Mouse (Mus musculus) right cerebral cortex, postnatal 25 days (tissue): ENCODE results near the gene Stac2.

Experiments
- DNase-seq: peaks from one replicate; pipeline ENCODE4 v3.0.0; 2022

The Stac2 gene

DNA sequence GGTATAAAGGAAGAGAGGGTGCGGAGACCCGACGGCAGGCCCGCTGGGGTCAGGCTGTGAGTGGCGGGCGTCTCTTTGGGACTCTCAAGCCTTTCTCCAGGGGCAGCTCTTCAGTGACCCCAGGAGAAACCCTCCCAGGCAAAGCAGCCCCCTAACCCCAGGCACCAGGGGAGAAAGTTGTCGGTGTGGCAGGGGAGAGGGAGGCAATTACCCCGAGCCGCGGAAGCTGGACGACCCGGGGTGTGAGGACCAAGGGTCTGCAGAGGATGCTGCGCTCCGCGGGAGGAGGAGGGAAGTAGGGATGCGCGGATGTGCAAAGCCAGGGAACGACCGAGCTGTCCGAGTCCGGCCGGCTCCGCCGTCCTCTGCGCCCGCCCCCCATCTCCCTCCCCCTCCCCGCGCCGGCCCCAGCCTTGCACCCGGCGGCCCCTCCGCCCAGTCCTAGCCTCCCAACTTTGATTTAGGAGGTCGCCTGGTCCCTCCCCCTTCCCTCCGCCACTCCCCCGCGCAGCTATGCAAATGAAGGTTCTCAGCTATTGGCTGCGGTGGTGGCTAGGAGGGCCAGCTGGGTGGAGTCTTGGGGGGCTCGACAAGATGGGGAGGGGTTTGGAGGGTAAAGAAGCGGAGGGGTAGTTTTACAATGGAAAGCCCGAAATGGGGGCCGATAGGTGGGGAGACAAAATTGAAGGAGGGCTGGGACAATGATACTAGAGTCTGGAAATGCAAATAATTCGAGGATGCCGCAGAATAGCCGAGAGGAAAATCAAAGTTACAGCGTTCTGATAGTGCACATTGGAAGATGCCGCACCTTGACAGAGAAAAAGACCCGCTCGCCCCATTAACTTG is at the start of gene Stac2:
Gene Stac2 (minus strand): TSS at position 474 of the 846 bp plus-strand sequence.
- peak; percentile 70 for DNase-seq

DNA sequence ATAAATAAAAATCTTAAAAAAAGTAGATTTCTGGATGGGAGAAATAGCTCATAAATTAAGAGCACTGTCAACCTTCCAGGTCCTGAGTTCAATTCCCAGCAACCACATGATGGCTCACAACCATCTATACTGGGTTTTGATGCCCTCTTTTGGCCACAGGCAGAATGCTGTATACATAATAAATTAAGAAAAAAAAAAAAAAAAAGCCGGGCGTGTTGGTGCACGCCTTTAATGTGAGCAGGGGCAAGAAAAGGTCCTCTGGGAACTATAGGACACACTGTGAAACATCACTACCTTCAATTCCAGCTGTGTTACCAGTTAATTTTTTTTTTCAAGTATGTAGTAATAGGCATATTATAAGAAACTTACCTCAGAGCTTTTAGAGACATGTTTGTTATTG is 48.1 kb upstream of the Stac2 start:
- no peak for DNase-seq

DNA sequence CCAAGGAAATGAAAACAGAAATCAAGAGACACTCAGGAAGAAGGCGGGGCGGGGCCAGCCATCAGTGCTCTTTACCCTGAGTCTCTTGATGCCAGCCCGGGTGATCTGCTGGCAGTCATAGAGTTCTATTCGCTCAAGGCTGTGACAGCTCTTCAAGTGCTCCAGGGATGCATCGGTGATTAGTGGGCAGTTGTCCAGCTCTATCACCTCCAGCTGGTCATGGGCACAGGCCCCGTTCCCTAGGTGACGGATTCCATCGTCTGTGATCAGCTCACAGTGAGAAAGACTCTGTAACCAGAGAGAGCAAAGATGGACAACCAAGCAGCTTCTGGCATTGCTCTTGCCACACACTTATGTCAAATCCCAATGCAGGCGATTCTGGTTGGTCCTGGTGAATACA is 37.3 kb upstream of the Stac2 start:
- DNase-seq, result no peak

DNA sequence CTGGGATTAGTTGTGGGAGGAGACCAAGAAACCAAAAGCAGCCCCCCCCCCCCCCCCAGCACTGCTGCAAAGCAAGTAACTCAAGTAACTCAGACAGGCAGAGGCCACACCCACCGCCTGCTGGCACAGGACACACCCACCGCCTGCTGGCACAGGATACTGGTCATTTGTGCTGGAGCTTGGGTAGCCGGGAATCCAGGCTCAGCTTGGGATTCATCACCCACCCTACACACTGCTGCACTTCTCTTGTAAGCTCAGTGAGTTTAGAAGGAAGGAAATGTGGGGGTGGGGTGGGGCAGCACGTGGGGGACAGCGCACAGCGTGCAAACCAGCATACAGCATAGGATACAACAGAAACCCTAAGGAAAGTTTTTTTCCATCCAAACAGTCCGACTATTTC is 35.0 kb upstream of the Stac2 start:
- peak; percentile 21 for DNase-seq

DNA sequence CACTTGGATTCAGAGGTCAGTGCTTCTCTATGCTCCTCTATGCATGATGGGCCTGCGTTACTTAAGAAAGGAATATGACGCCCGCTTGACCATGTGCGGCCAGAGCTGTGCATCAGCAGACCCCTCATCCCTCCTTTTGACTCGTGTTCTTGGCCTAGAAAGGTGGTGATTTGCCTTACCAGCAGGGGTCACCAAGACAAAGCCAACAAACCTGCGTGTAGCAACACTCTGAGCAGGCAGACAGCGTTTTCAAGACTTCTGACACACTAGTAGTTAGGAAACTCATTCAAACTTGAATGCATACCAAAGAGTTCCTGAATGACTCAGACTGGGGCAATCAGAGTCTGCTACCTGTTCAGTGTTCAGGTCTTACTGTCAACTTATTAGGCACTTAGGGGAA is 33.3 kb upstream of the Stac2 start:
- DNase-seq, result no peak

DNA sequence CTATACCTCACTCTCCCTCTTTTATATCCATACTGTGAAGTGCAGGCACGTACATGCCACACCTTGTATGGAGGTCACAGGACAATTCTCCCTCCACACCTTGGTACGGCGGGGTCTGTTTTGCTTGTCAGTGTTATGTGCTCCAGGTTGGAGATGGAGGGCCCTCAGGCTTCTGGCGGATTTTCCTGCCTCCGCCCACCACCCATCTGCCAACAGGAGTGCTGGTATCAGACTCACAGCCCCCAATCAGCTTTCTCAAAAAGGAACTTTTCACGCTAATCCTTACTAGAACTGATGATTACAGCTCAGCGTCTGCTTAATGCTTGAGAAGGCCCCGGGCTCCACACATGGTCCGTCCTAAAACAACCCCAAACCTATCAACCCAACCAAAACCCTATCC is 32.9 kb upstream of the Stac2 start:
- DNase-seq, result peak; percentile 26

DNA sequence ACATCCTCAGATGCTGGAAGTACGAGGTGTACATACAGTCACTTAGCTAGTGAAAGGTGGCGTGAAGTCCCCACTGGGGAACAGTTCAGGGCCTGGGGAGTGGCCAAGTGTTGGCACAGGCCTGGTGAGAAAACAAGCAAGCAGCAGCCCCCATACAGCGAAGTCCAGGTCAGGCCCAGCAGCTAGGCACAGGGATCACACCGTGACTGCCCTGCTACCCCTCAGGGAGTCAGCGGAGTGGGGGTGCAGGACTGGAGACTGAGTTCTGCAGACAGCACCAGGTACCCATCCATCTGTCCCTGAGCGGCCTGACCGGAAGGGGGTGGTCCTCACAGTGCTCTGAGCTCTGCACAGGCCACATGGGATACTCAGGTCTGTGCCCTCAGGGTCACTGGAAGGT is 29.5 kb upstream of the Stac2 start:
- DNase-seq, result no peak

DNA sequence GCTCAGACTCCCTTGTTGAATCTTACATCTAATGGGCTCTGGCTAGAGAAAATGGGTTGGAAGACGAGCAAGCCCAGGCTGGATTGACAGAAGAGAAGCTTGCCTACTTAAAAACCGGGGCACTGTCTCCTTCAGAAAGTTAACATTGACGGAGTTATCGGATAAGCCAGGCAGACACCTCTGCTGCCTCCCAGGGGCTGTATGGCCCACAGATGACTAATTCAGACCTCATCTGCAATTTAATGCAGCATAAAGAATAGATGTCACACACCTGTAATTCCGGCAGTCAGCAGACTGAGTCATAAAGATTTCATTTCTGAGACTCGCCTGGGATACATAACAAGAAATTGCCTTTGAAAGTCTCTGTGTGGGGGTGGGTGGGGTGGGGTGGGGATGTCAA is 27.2 kb upstream of the Stac2 start:
- no peak for DNase-seq

DNA sequence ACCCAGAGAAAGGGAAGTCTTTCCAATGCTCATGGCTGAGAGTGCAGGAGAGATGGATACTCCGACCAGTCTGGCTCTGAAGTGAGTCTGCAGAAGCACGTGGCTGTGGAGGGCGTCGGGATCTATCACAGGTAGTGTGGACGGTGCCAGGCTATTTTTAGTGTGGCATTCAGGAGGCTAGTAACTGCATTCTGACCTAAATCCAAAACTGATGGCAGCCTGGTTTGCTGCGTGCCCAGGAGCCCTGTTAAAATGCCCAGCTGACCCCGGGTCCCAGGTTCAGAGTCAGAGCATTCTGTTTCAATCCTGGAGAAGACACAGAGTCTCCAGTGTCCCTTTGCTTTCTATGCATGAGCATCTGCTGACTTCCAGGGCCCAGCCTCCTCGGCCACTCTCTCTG is 23.8 kb upstream of the Stac2 start:
- DNase-seq, result no peak

DNA sequence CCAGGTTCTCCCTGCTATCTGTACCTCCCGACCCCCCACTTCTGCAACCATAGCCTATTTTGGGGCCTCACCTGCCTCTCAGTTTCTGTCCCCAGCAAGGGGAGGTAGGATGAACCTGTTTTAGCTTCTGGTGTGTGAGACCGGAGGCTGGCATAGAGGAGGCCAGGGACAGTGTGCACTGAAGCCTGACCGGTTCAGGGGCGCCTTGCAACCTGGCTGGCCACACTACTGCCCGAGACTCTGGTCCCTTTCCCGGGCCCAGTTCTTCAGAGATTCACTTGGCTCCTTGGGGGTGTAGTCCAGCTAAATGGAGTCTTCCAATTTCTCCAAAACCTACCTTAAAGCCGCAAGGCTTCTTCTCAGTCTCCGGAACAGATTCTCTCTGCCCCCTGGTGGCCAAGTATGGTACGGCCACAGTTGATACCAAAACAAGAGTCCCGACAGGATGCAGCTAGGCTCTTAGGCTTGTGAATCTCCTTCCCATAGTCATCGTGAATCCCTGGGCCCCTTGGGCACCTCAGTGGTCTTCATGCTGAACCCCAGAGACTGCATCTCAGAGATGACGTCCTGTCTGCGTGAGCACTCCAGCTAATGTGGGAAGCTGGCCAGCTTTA is 22.0 kb upstream of the Stac2 start:
- DNase-seq, result peak; percentile 85

DNA sequence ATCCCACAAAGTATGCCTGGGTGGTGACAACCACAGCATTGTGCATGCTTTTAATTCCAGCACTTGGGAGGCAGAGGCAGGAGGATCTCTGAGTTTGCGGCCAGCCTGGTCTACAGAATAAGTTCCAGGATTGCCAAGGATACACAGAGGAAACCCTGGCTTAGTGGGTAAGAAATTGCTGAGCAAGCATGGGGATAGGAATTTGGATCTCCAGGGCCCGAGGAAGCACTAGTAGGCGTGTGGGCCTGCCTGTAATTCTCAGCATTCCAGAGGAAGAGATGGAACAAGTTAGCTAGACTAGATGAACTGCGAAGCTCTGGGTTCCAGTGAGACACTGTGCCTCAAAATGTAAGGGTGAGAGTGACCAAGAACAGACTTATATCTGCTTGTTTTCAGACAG is 20.2 kb upstream of the Stac2 start:
- no peak for DNase-seq

DNA sequence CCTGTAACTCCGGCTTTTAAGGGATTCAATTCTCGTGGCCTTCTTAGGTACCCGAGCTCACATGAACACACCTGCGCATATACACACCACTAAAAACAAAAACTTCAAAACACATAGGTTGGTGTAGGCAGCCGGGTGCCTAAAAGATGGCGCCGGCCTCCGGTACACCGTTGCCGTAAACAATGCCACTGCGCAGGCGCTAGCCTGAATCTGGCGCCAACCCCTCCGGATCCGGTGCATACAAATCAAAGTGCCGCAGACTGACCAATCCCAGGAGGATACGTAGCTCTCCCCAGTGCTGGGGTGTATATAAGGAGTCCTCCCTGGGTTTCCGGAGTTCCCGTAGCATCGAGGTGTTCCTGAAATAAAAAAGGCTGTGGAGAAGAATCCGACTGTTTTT is 14.0 kb upstream of the Stac2 start:
- DNase-seq, result no peak

DNA sequence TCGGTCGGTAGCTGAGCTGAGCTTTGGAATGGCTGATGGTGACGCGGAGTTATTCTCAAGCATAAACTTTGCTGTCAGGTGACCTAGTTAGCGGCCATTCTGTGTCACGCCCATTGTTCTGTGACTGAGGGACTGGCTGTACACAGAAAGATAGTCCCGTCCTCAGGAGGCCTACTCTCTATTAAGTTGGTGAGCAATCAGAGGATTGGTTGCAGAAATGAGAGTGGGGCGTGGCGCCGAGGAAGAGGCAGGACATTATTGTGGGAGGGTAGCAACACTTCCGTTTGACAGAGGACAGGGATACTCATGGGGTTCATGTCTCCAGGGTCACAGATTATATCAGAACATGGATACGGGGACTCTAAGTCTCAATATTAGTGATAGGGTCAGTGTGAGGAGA is 12.9 kb upstream of the Stac2 start:
- DNase-seq, result no peak

DNA sequence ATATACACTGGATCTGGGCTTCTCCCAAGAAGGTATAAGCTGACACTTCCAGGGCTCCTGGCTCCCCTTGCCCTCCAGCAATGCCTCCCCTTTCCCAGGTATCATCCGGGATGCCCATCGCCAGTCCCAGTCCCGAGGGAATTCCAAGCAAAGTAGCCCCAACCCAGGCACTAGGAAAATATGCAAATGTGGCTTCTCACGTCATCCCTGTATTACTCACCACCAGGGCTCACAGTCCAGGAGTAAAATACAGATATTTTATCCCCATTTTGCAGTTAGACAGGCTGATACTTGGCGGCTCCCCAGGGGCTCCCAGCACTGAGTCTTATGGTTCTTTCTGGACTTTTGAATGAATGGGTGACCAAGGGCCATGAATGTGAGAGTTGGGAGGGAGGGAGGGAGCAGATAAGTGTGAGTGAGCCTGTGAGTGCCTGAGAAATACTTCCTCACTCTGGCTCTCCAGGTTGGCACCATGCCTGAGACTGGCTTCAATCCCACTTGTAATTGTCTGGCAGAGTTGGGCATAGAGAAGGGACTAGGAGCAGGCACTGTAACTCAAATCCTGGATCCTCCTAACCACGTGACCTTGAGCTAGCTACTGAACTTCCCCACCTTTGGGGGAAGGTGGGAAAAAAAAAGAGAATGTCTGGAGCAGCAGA is 8.8 kb upstream of the Stac2 start:
- no peak for DNase-seq

DNA sequence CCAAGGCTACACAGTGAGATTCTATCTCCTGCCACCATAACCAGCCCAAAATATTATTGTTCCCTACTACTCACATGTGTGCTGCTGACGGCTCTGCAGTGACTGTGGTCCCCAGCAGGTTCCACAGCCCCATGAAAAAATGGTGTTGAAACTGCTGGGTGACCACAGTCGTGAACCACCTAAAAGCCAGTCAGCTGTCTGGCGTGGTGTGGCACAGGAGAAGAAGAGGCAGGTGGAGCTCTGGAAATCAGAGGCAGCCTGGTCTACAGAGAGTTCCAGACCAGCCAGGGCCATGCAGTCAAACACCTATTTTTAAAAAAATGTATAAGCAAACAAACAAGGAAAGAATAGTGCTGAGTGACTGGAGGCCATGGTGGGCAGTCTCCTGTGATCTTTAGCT is 8.2 kb upstream of the Stac2 start:
- DNase-seq, result no peak

DNA sequence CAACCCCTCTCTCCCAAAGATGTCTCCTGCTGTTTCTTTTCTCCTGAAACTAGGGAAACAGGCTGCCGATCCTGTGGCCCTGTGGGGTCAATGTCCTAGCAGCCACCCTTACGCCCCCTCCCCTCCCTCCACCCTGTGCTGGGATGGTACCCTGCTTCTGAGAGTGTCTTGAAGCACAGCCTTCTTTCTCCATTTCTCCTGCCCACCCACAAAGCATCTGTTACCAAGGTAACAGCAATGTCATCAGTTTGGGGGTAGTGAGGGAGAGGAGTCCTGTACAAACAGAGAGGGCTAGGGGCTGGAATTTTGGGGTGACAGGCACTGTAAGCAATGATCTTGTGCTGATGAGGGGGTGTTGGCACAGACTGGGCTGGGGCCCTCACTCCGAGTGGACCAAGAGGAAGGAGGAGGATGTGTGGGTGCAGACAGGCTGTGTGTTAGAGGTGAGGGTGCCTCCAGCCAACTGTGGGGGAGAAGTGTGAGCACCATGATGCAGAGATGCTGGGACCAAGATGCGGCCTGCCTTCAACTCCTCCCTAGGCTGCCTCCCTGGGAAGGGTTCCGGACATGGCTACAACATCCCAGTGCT is 6.9 kb upstream of the Stac2 start:
- DNase-seq, result peak; percentile 60

DNA sequence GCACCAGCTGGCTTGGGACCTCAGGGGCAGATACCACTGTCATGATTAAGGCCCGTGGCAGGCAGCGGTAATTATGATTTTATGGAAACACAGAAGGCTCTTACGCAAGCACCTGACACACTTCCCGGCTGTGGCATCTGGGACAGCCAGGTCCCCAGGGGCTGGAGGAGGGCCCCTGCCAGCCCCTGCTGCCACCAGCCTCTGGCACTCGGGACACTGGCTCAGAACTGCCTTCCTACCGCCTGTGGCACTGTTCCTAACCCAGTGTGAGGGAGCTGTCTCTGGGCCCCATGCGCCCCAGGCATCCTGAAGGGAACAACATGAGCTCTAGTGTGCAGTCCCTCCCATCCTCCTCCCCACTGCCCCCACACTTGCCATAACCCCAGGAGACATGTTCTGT is 6.4 kb upstream of the Stac2 start:
- DNase-seq, result no peak

DNA sequence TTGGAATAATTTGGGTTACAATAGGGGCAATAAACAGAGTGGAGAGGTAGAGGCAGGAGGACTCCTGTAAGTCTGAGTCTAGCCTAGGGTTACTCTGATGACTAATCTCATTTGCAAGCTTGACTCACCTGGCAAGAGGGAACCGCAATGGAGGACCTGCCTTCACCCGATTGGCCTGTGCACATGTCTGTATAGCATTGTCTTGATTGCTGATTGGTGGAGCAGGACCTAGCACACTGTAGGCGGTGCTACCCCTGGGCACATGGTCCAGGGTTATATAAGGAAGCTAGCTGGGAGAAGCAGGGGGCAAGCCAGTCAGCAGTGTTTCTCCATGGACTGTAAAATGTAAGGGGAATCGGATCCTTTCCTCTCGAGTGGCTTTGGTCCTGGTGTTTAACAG is 4.7 kb upstream of the Stac2 start:
- no peak for DNase-seq

DNA sequence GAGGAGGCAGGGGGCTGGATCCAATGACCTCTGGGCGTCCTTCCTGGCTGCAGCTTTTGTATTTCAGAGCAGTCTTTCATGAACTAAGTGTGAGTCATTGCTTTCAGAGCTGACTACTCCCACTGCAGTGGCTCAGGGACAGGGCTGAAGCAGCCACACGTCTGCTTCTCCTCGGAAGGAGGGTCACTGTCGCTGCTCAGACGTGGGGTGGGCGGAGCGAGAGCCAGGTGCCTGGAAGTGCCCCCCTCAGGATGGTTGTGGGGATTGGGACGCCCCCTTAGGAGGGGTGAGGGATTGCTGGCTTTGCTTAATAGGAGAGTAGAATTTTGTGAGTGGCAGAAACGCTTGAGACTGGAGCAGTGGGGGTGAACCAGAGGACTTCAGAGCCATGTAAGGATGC is 4.2 kb upstream of the Stac2 start:
- peak; percentile 43 for DNase-seq

DNA sequence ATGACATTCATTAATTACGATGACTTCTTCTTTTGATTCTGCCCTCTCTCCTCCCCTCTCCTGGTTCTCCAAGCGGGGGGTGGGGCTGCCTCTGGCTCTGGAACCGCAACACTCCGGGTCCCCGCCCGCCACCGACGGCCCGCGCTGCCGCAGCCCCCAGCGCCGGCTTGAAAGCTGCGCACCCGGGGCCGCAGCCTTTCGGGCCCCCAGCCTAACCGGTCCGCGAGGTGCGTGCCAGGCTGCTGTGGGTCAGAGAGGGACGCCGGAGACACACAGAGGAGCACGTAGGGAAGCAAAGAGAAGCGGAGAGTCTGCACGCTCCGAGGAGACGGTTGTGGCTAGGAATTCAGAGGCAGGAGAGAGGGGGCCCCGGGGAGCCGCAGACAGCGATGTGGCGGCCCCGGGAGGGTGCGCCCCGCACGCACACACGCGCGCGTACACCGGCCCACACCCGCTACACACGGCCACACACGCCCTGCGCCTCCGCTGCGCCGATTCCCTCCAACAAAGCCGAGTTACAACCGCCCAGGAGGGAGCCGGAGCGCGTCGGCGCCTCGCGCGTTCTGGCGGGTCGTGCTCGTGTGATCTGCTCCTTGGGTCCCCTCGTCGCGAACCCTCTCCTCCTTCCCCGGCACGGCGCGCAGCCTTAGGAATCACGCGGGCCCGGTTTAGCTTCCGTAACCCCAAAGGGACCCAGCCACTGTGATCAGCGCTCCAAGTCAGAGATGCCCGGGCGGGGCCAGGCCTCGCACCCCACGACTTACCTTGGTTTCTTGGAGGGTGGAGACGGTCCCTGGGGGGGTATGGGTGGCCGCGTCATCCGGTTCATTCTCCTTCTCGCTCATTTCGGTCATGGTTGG is 903 bp downstream of the Stac2 start:
- DNase-seq, result peak; percentile 61

DNA sequence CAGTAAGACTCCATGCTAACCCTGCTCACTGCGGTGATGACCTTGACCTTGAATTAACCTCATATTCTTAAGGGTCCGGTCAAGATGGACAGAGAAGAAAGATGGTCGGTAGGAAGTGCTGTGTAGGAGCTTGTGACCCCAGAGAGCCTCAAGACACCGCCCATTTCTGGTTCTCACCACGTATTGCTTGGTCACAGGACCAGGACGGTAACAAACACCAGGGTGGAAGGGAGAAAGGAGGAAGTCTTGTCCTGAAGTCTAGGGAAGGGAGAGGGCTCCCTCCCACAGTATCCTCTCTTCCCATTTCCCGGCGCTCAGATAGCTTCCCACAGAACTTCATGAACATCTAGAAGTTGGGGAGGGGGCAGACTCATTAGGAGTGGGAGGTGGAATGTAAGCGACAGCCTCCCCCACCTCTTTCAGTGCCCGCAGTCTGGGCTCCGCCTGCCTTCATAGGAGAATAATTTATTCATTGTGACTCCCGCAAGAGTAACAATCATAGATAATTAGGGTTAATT is 1.6 kb downstream of the Stac2 start:
- no peak for DNase-seq

DNA sequence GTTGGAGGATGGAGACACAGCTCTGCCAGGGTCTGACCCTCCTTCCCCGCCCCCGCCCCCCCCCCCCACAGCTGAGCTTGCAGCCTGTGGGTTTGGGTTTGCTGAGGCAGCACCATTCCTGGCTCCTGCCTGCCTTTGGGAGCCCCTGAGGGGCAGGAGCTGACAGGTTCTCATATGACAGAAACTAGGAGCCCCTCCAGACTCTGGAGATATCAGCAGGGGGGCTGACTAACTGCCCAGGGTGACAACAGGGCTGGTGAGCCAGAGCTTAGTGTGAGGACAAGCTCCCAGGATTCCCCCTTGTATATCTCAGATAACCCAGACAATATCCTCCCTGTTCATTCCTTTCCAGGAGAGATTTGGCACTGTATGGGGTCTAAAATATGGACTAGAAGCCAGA is 2.3 kb downstream of the Stac2 start:
- DNase-seq, result no peak

DNA sequence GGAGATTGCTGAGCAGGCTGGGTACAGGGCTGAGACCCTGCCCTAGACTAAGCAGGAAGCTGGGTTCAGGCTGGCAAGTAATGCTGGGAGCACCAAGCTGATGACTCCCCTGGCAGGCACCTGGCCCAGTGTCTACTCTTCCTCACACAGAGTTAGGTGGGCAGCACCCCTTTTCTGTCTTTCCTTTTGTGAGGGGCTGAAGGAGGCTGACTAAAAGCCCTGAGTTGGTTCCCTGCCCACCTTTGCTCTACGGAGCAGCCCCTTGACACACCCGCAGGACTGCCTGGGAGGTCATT is 2.8 kb downstream of the Stac2 start:
- DNase-seq, result no peak
